Mouse (Mus musculus) cerebellum, adult 9-11 months (tissue): Measurements from ENCODE around the gene Diras2.

Experiments
- DNase-seq: peaks from one replicate; pipeline ENCODE4 v3.0.0; 2022

The Diras2 gene

GRCm38 (mm10) chr13:52550690-52551193 is 19.7 kb upstream of the Diras2 start:
- no peak for DNase-seq

DNA sequence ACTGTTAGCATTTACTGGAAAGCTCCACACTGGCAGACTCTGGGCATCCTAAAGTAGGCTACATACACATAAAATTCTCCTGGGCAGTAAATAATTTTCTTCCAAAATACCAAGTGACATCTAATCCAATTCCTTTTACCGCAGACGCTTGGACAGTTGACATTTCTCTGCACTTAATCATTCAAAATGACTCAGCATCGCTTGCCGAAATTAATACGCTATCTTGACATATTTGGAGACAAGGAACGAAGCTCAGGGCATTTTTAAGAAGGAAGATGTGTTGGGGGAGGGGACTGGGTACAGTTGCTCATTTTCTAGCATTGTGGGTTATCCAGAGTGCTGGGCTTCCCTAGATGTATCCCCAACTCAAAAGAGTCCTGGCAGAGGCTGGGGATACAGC is 15.2 kb upstream of the Diras2 start:
- DNase-seq: no peak

GRCm38 (mm10) chr13:52542636-52543035 is 11.6 kb upstream of the Diras2 start:
- DNase-seq: no peak

DNA sequence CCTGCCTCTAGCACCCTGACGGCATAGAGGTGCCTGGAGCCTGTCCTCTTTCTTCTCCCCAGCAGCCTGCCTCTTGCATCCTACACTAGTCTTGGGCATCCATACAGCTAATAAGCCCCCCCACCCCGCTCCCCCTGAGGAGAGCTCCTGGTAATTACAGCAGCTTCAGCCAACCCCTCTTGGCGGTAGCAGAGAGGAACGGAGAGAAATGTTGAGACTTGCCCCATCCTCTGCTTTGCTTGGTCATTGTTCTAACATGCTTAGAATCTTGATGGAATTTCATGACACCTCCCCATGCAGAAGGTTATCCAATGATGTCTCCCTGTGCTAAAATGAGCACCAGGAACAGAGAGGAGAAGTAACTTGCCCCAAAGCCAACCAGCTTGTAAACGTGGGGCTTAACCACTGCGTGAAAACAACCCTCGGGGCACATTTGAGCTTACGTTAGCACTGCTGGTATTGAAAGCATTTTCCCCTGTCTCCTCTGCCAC is 11.0 kb upstream of the Diras2 start:
- no peak for DNase-seq

- no peak for DNase-seq
Measured at GRCm38 (mm10) chr13:52541385-52542035, 10.4 kb upstream of the Diras2 start.

DNA sequence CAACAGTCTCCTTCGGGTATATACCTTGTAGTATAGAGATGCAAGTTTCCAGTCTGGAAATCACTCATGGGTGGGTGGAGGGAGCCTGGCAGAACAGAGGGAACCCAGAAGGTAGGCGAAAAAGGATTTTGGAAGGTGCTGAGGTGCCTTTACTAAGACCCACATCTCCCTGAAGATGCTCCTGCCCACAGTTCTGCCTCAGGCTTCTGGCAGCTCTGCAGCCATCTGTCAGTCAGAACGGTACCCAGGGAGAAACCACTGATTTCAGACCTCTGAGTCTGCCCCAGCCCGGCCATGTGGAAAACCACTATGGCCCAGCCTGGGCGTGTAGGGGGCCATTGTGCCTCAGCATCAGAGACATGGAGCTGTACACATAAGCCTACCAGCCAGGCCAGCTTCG is 8.4 kb upstream of the Diras2 start:
- no peak for DNase-seq

- no peak for DNase-seq
Measured at GRCm38 (mm10) chr13:52538588-52539116, 7.6 kb upstream of the Diras2 start.

- no peak for DNase-seq
Measured at GRCm38 (mm10) chr13:52537754-52538587, 6.9 kb upstream of the Diras2 start.

DNA sequence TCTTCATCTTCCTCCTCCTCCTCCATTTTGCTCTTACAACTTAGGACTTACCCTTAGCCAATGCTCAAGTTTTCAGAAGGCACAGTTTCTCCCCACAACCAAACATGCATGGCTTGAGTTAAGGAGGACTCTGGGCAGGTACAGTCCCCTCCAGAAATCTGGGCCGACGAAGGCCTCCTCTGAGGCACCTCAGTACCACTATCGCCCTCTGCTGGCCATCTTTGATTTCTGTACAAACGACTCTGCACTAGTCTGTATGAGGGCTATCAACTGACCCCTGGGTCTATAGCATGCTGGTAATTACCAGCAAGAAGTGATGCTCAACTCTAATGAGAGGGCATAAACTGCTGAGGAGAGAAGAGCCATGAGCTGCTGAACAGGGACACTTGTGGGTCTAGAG is 4.5 kb upstream of the Diras2 start:
- peak; percentile 69 for DNase-seq

DNA sequence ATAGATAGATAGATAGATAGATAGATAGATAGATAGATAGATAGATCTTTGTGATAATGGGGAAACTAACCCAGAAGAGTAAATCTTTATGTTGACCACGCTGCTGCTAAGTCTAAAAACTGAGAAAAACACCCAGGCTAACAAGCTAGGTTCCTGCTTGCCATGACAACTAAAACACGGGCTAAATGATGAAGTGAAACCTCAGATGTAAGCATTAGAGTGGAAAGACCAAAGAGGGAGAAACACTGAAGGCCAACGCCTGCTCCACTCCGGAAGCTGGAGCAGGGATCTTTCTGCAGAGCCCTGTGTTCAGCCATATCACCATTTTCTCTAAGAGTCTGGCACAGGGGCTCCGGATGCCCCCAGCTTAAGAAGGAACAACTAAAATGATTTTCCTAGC is 2.6 kb upstream of the Diras2 start:
- DNase-seq: no peak

- peak; percentile 96 for DNase-seq
Measured at GRCm38 (mm10) chr13:52530008-52530945, 802 bp downstream of the Diras2 start.

- peak; percentile 62 for DNase-seq
Measured at GRCm38 (mm10) chr13:52529188-52529972, 1.7 kb downstream of the Diras2 start.

- peak; percentile 64 for DNase-seq
Measured at GRCm38 (mm10) chr13:52528786-52529185, 2.3 kb downstream of the Diras2 start.

GRCm38 (mm10) chr13:52528281-52528680 is 2.8 kb downstream of the Diras2 start:
- peak; percentile 35 for DNase-seq

DNA sequence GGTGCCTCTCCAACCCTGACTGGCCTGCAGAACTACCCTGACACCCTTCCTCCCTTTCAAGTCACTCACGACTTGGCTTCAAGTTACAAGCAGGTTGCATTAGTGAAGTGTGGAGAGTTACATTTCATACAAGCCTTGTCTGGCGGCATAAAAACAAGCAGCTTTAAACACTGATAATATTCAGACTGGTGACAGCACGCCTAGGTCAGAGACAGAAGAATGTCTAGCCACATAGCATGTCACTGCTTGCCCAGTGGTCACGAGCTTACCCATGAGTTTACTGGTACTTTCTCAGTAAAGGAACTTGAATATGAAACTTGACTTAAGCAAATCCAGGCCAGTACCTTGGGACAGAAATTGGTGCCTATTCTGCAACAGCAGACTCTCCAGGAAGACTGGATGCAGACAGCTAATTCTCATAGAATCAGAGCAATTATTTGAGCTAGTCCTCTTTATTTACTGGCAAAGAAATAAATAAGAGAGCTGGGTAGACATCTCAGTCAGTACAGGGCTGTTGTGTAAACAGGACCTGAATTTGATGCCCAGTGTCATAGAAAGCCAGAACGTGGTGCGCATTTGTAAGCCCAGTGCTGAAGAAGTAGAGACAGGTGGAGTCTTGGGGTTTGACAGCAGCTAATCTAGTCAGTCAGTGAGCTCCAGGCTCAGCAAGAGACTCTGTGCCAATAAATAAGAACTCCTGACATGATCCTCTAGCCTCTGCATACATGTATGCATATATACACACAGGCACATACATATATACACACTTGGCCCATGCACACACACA is 4.6 kb downstream of the Diras2 start:
- DNase-seq: peak; percentile 50

- DNase-seq: peak; percentile 23
Measured at GRCm38 (mm10) chr13:52524313-52524712, 6.8 kb downstream of the Diras2 start.

GRCm38 (mm10) chr13:52521176-52521575 is 9.9 kb downstream of the Diras2 start:
- no peak for DNase-seq

- DNase-seq: no peak
Measured at GRCm38 (mm10) chr13:52519425-52519824, 11.7 kb downstream of the Diras2 start.

DNA sequence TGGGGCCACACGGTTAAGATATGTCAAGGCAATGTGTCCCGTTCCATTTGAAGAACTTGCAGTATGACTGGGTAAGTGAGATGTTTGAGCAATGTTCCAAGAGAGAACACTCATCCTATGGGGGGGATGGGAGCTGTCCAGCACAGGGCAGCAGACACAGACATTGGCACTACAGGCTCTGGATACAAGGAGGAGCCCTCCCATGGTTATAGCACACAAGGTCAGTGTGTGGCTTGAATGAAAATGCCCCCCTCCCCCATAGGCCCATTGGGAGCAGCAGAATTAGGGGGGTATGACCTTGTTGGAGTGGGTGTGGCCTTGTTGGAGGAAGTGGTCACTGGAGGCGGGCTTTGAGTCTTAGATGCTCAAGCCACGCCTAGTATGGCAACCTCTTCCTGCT is 12.7 kb downstream of the Diras2 start:
- no peak for DNase-seq

GRCm38 (mm10) chr13:52517021-52517420 is 14.1 kb downstream of the Diras2 start:
- DNase-seq: peak; percentile 29

GRCm38 (mm10) chr13:52516561-52516960 is 14.5 kb downstream of the Diras2 start:
- no peak for DNase-seq
